Mouse (Mus musculus): ENCODE measurements around the gene Npy. TPM values are rescaled to one million over a fixed set of nuclear protein-coding genes. Genes with fewer than 3 reads are reported as not detected.

Gene Npy
- polyA plus RNA-seq (2017; shearing (Covaris generic)), result not detected

GRCm38 (mm10) chr6:49821961-49822870 lies at the start of gene Npy:
TSS of gene Npy (plus strand) at chr6:49822710.

